Mouse (Mus musculus) kidney, postnatal 0 days (tissue): ENCODE measurements around the gene Clybl. TPM values are rescaled to one million over a fixed set of nuclear protein-coding genes. Genes with fewer than 3 reads are reported as not detected.

Experiments
- ATAC-seq: fragments of 200-750 bp; cut with Nextera tagmentation; replicated peaks from 2 replicates; pipeline ENCODE4 v1.8.0; 2017; ENCODE audit warnings: low read depth, moderate number of reproducible peaks, moderate TSS enrichment, moderate library complexity; ENCODE audit not compliant: low FRiP score
- DNase-seq: peaks from one replicate; pipeline ENCODE4 v3.0.0-alpha.2; 2016; ENCODE audit warnings: low spot score
- H3K27ac ChIP-seq: fragments of 300-500 bp; sonication (generic); 2 replicates; pipeline ENCODE4 v1.5.1; 2014; ENCODE audit warnings: mild to moderate bottlenecking
- H3K27me3 ChIP-seq: fragments of 300-500 bp; sonication (generic); 2 replicates; pipeline ENCODE4 v1.6.1; 2014; ENCODE audit warnings: low read length, mixed read lengths; ENCODE audit not compliant: insufficient read depth
- H3K36me3 ChIP-seq: fragments of 300-500 bp; sonication (generic); 2 replicates; pipeline ENCODE4 v1.6.1; 2014; ENCODE audit warnings: low read length, mixed read lengths; ENCODE audit not compliant: insufficient read depth
- H3K4me1 ChIP-seq: fragments of 300-500 bp; sonication (generic); replicated peaks from 2 replicates; pipeline ENCODE4 v1.6.1; 2014; ENCODE audit warnings: antibody characterized with exemption, low read length, mixed read lengths; ENCODE audit not compliant: insufficient read depth
- H3K4me2 ChIP-seq: fragments of 300-500 bp; sonication (generic); 2 replicates; pipeline ENCODE4 v1.6.1; 2014; ENCODE audit warnings: mild to moderate bottlenecking, low read length, moderate library complexity, mixed read lengths
- H3K4me3 ChIP-seq: fragments of 300-500 bp; sonication (generic); replicated peaks from 2 replicates; pipeline ENCODE4 v1.5.1; 2014; ENCODE audit warnings: low read depth, low read length
- H3K9ac ChIP-seq: fragments of 300-500 bp; sonication (generic); 2 replicates; pipeline ENCODE4 v1.6.1; 2014; ENCODE audit warnings: low read depth, low read length
- H3K9me3 ChIP-seq: fragments of 300-500 bp; sonication (generic); replicated peaks from 2 replicates; pipeline ENCODE4 v1.6.1; 2016; ENCODE audit warnings: low read length, inconsistent platforms, mixed read lengths
- CTCF ChIP-seq: IDR thresholded peaks from 2 replicates; pipeline ENCODE4 v1.5.1; 2016; ENCODE audit warnings: antibody characterized with exemption, low read depth, mild to moderate bottlenecking, moderate library complexity
- WGBS: fragments of 180-500 bp; shearing (Covaris S2); extraction: QIAGEN DNeasy Blood & Tissue Kit; methylation state at CpG from one replicate; pipeline ENCODE4 v1.1.7; 2014; 5-methylcytosine and 5-hydroxymethylcytosine counted together
- polyA plus RNA-seq: library from polyadenylated mRNA; unstranded; fragments of >200 nt; fragmentation: Nextera tagmentation; extraction: Ambion mirVana; gene quantifications from 2 replicates; pipeline ENCODE4 v1.2.1, GENCODE M21; 2015

Gene Clybl
- polyA plus RNA-seq, 1 experiment from 2014 or later, result 45.7 TPM

GRCm38 (mm10) chr14:122265214-122265613, 83.7 kb downstream of the Clybl start:
- ATAC-seq, result no peak
- DNase-seq, result no peak
- H3K27me3 ChIP-seq, result no peaks in the 10 kb centered on the region; the same call in 1 of the 2 replicates
- no peak overlapping the region for H3K4me3 ChIP-seq
- H3K9ac ChIP-seq, result no peak overlapping the region
- H3K9me3 ChIP-seq, result no peaks in the 10 kb centered on the region
- H3K27ac ChIP-seq, result no peak overlapping the region
- WGBS, result 60% methylated on average over 7 of the region's 7 CpGs
- no peak overlapping the region for H3K4me2 ChIP-seq
- TF ChIP-seq CTCF, result no peak
- H3K4me1 ChIP-seq, result no peaks in the 10 kb centered on the region
- no peaks in the 10 kb centered on the region for H3K36me3 ChIP-seq

- no peak for TF ChIP-seq CTCF
- H3K36me3 ChIP-seq, result no peaks in the 10 kb centered on the region
- H3K27me3 ChIP-seq, result no peaks in the 10 kb centered on the region; the same call in 1 of the 2 replicates
- H3K4me1 ChIP-seq, result no peaks in the 10 kb centered on the region
- no peak overlapping the region for H3K9ac ChIP-seq
- H3K9me3 ChIP-seq, result no peaks in the 10 kb centered on the region
- no peak for DNase-seq
- no peak overlapping the region for H3K4me2 ChIP-seq
- no peak for ATAC-seq
- no peak overlapping the region for H3K4me3 ChIP-seq
- 51% methylated on average over 4 of the region's 4 CpGs for WGBS
- H3K27ac ChIP-seq, result no peak overlapping the region
Measured at GRCm38 (mm10) chr14:122267590-122267989, 86.1 kb downstream of the Clybl start.

DNA sequence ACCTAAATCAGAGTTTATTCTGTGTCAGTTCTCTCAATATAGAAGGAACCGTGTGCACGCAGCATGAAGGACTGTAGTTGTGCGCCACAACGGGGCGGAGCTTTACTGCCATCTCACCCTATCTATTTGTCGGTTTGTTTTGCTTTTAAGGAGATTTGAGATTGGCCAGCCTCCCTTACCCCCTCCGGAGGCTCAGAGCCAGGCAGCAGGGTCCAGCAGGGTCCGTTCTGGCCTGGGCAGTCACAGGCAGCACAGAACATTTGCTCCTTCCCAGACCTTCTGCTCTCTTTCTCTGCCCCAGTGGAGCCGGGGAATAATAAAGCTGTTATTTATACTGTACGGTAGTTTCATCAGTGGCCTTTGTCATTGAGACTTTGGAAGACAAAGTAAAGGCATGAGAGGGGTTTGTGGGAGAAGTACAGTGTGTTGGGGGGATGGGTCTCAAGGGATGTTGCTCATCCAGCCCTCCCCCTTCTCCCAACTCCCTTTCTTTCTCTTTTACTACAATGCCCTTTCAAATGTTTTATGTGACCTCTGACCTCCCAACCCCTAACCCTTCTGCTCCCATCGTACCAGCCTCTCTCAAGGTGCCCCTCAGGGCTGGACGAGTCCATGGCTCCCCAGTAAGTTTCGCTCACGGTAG, 89.7 kb downstream of the Clybl start:
- DNase-seq (no peak), ATAC-seq (no peak)
- 38% methylated on average over 14 of the region's 14 CpGs for WGBS
- TF ChIP-seq CTCF, result no peak
- H3K27ac ChIP-seq, result no peak overlapping the region
- no peak overlapping the region for H3K4me2 ChIP-seq
- no peaks in the 10 kb centered on the region for H3K36me3 ChIP-seq
- H3K4me3 ChIP-seq, result no peak overlapping the region
- no peak overlapping the region for H3K9ac ChIP-seq
- no peaks in the 10 kb centered on the region for H3K27me3 ChIP-seq
- no peaks in the 10 kb centered on the region for H3K9me3 ChIP-seq
- H3K4me1 ChIP-seq, result no peaks in the 10 kb centered on the region

DNA sequence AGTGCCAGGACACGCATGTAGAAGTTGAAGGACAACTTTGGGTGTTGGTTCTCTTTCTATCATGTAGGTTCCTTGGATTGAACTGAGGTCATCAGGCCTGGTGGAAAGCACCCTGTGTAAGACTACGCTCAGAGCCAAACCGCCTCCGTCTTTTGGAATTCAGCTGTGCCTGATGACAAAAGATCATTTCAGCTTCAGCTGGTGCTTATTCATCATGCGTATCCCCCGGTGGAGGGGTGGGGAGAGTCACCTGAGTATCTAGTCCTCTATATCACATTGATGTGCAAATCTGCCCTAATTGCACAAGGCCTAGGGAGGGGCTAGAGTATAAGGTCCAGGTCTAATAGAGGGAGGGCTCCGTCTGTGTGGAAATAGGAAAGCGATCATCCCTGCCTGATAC, 95.6 kb downstream of the Clybl start:
- Histone ChIP-seq H3K36me3 (no peaks in the 10 kb centered on the region), H3K27ac (no peak overlapping the region), H3K4me2 (no peak overlapping the region), H3K9ac (no peak overlapping the region), H3K27me3 (no peaks in the 10 kb centered on the region), H3K9me3 (no peaks in the 10 kb centered on the region), H3K4me1 (no peaks in the 10 kb centered on the region), H3K4me3 (no peak overlapping the region)
- 88% methylated on average over 8 of the region's 8 CpGs for WGBS
- ATAC-seq (no peak), DNase-seq (no peak)
- no peak for TF ChIP-seq CTCF

DNA sequence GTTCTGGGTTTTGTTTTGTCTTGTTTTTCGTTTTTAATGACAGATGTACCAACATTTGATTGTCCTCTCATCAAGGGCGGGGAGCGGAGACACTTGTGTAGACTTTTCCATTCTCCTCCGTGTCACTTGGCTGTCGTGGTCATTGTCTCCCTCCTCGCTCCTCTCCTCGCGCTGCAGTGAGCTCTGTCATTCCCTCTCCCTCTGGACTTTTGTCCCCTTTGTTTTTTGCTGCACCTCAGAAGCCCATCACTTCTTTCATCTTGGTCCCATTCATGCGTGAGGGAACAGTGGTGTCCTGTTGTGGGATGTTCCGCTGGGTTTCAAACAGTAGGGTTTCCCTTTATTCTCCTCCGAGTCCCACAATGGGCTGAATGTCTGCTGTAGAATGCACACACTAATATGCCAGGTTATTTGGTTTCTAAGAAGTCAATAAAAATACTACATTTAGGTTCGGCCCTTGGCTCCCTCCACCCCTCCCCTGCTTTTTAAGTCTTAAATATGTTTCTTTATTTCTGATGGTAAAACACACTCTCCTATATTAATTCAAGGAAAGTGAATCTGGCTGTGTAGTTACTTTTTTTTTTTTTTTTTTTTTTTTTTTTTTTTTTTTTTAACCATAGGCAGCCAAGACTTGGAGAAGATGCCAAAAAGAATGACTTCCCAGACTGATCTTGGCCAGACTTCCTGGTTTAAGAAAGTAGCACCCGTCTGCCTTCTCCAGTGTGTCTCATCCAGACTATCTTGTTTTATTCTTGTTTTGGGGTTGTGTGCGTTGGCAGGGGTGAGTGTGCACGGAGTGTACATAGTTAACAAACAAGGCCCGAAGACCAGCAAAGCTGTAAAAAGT, 98.2 kb downstream of the Clybl start:
- ATAC-seq (no peak), DNase-seq (no peak)
- no peaks in the 10 kb centered on the region for H3K27me3 ChIP-seq

DNA sequence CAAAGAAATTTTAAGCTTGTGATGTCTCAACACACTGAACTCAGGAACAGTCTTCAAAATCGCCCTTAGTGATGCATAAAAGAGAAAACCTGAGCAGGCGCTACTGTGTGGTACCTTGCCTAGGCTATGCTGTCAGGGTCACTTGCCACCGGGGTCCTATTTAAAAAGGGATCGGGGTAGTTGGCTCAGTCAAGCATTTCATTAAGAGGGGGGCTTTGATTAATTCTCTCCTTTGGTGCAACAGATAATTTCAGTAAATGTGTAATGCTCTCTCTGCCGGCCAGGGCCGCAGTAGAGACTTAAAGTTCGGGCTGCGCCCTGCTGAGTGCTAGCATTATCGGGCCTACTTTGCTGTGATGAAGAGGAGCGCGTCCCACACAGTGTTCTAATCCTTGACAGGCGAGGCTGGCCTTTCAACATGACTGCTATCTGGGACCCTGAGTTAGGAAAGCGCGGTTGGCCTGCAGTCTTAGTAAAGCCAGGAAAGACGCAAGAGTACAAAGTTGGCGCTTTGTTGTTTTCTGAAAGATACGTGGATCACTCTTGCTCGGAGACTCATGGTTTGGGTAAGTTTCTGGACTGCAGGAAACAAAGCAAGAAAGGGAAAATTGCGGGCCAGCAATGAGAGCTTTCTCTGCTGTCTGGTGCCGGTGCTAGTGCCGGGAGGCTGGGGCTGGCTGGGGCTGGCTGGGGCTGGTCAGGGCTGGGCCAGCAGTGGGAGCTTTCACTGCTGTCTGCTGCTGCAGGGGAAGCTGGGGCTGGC, 99.0 kb downstream of the Clybl start:
- TF ChIP-seq CTCF, result no peak
- H3K9ac ChIP-seq, result no peak overlapping the region
- DNase-seq, result no peak
- no peaks in the 10 kb centered on the region for H3K9me3 ChIP-seq
- H3K27ac ChIP-seq, result no peak overlapping the region
- no peaks in the 10 kb centered on the region for H3K4me1 ChIP-seq
- no peak for ATAC-seq
- 42% methylated on average over 21 of the region's 21 CpGs for WGBS
- H3K36me3 ChIP-seq, result no peaks in the 10 kb centered on the region
- no peaks in the 10 kb centered on the region for H3K27me3 ChIP-seq
- H3K4me2 ChIP-seq, result no peak overlapping the region
- no peak overlapping the region for H3K4me3 ChIP-seq

More for the DNA sequence above, 98.2 kb downstream of the Clybl start:
- WGBS, result 65% methylated on average over 16 of the region's 16 CpGs
- H3K4me1 ChIP-seq, result no peaks in the 10 kb centered on the region
- TF ChIP-seq CTCF, result no peak
- H3K27ac ChIP-seq, result no peak overlapping the region
- no peak overlapping the region for H3K9ac ChIP-seq
- H3K4me2 ChIP-seq, result no peak overlapping the region
- no peak overlapping the region for H3K4me3 ChIP-seq
- H3K9me3 ChIP-seq, result no peaks in the 10 kb centered on the region
- no peaks in the 10 kb centered on the region for H3K36me3 ChIP-seq
